Mouse (Mus musculus): ENCODE data around the gene Slc25a10.
A peak's percentile ranks its signal among the peaks of the same experiment; 100 is the strongest.

The Slc25a10 gene

GRCm38 (mm10) chr11:120484265-120484981, 7.2 kb upstream of the Slc25a10 start, which contains the start of gene Mrpl12:
Gene Mrpl12, plus strand, starts transcription at chr11:120484613.
- DNase-seq (ENCODE audit: low read depth, low spot score) = peak; percentile 89

- DNase-seq (ENCODE audit: low read depth, low spot score) = no peak
Measured at GRCm38 (mm10) chr11:120485251-120485650, 6.4 kb upstream of the Slc25a10 start.

- DNase-seq (ENCODE audit: low read depth, low spot score) = no peak
Measured at GRCm38 (mm10) chr11:120488516-120488915, 3.1 kb upstream of the Slc25a10 start.

DNA sequence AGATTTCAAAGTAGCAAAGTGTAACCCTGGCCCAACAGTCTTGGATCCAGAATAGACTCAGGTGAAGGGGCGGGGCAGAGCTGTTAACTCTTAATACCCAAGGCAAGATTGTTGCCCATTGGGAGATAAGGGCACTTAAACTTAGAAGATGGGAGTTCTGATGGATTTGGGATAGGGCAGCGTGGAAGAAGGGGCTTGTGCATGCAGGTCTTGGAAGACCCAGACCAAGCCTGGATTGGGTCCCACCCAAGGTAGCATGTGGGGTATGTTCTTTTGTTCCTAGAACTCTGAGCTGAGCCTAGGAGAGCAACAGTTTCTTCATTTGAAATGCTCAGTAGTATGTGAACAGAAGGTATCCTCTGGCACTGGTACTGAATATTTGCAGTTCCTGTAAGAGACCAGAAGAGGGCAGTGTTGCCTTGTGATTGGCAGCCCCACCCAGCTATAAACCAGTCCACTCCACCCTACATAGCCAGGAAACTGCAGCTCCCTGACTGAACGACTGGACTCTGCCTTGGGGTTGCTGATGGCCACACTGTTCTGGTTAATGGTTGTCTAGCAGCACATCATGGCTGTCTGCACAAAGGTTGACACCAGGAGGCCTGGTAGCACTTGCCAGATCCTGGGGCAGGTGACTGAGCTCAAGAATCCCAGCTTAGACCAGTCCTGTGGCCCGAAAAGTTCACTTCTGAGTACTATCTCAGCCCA, 2.4 kb upstream of the Slc25a10 start:
- DNase-seq (ENCODE audit: low read depth, low spot score) = peak; percentile 78

DNA sequence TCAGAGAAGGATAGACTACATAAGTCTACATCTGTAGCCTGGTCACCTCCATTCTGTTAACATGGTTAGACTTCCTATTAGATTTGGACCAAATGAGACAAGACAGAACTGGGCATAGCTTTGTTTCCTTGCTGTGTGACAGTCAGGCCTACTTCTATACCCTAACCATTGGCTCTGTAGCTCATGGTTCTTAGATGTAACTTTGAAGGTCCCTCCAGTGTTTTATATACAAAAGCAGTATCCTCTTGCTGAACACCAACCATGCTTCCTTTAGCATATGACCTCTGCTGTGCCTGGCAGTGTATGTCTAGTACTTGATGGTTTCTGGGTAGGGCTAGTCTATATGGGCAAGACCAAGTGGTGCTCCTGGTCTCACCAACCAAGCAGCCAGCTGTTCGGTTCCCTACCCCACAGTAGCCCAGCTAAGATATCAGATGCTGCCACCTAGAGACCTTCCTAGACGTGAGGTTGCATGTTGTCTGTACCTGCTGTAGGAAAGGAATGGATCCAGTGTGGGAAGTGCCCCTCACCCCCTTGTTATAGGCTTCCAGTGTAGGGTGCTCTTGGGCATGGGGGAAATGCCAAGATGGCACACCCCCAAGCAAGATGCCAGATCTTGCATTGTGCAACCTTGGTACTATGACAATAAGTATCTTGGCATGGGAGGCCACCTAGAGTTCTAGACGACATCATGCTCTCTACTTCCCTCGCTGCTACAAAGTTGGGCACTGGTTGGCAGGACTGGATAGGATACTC, 1.2 kb upstream of the Slc25a10 start:
- DNase-seq (ENCODE audit: low read depth, low spot score) = no peak

DNA sequence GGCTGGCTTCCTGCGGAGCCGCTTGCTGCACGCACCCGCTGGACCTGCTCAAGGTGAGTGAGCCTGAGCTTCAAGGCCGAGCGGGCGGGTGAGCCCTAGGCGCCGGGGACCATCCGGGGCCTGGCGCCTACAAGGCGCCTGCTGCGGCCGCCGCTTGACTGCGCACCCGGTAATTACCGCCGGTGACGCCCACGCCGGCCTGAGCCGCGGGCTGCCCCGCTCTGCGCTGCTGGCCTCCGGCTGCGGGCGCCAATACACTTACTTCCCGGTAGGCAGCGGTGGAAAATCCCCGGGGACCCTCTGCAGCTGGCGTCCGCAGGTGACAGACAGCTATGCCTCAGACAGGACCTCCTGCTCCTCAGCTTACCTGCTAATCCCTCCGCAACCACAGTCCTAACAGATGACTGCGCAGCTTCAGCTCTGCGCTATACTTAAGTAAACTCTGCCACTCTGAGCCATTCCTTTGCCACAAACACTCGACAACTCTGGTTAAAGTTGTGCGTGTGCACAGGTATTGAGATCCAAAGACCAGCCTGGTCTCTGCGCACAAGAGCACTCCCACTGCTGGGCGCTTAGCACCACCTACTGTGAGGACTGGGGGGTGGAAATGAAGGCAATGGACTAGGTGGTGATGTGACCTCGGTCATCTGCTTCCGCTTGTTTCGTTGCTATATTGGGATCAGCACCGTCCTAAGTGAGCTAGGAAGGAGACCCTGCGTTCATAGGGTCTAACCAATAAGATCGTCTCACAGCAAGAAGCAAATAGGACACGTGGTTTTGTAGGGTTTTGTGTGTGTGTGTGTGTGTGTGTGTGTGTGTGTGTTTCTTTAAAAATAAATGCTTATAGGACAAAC, 611 bp downstream of the Slc25a10 start:
- DNase-seq (ENCODE audit: low read depth, low spot score) = no peak

GRCm38 (mm10) chr11:120492878-120493203, 1.2 kb downstream of the Slc25a10 start:
- no peak for DNase-seq (ENCODE audit: low read depth, low spot score)

GRCm38 (mm10) chr11:120493351-120493750, 1.7 kb downstream of the Slc25a10 start:
- DNase-seq (ENCODE audit: low read depth, low spot score) = no peak

DNA sequence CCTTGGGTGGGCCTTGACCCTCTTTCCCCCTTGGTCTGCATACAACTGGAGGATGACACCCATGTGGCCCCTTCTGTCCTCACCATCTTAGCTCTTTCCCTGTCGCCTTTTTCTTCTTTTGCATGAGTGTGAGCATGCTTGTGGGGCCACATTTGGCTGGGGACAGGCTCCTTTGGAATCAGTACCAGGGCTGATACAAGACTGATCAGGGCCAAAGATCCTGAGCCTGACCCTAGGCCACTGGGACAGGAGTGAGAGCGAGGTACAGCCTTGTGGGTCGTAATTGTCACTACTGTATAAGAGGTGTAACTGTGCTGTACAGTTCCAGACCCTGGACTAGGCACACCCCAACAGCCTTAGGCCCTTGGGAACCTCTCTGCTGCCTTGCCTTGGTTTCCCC, 2.3 kb downstream of the Slc25a10 start:
- no peak for DNase-seq (ENCODE audit: low read depth, low spot score)

DNA sequence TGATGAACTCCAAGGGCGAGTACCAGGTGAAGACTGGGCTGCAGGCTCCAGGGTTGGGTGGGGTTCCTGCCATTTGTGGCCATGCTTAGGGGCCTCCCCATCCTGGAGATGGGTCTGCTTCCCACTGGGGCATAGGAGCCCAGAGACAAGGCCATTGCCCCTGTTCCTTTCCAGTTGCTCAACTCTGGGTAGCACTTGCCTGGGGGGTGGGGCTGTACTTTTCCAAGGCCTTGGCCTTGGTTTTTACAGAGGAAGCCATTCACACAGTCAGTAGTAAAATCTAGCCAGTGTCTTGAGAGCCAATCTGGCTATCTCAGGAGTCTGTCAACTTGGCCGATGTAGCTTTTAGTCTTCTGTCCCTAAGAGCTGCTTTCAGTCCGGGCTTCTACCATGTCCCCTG, 5.8 kb downstream of the Slc25a10 start:
- DNase-seq (ENCODE audit: low read depth, low spot score) = no peak

- DNase-seq (ENCODE audit: low read depth, low spot score) = no peak
Measured at GRCm38 (mm10) chr11:120498226-120498625, 6.6 kb downstream of the Slc25a10 start.

DNA sequence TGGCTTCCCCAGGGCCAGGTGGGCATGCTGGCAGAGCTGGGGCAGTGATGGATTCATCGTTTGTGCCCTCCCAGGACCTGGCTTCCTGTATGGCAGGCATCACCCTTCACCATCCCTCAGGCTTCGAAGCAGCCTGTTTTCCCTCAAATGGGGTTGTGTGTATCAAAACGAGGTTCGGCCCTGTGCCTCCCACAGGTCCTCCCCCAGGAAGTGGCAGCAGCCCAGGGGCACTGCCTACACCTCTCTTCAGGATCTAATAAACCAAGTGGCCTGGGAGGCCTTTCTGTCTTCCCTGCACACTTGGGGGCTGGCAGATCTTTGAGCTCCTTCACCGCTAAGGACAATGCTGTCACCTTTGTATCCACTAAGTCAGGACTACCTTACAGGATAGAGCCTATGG, 7.3 kb downstream of the Slc25a10 start:
- no peak for DNase-seq (ENCODE audit: low read depth, low spot score)

DNA sequence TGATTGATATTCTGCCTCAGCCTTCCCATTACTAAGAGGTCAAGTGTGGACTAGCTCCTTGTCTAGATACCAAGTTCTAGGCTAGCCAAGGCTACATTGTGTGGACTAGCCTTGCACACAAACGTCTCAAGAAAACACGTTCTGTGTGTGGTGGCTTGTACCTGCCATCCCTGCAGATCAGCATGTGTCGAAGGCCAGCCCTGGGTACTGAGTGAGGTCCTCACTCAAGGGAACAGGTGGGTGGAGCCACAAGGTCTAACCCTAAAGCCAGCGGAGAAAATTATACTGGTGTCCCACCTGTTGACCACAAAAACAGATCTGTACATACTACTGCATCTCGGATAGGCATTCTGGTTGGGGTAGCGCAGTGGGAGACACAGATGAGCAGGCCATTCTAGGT, 8.3 kb downstream of the Slc25a10 start:
- no peak for DNase-seq (ENCODE audit: low read depth, low spot score)

- DNase-seq (ENCODE audit: low read depth, low spot score) = no peak
Measured at GRCm38 (mm10) chr11:120500357-120500756, 8.7 kb downstream of the Slc25a10 start.

DNA sequence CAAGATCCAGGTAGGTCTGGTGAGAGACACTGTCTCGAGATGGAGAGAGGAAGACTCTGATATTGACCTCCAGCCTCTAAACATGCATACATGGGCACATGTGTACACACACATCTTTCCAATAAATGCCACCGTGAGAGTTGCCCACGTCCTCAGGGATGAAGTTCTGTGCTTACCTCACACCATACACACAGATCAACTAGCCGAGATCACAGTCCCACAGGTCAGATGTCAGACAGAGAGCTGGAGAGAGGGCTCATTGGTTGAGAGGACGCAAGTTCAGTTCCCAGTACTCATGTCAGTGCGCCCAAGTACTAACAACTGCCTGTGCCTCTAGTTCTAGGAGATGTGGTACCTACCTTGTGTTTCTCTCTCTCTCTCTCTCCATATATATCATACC, 9.4 kb downstream of the Slc25a10 start:
- no peak for DNase-seq (ENCODE audit: low read depth, low spot score)

DNA sequence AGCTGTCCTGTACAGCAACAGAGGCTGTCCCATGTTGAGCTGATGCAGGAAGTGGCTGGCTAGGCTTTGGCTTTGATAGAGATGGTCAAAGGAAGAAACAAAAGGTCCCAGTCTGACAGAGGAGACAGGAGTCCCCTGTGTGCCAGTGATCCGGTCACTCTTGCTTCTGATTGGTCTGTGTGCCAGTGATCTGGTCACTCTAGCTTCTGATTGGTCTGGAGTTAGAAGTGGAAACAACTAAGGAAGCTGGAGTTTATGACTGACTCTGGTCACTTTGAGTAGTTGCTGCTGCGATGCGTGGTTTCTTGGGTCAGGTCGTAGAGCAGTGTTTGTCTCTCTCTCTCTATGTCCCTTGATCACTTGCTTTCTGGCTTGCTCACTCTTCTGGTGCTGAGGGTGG, 10.1 kb downstream of the Slc25a10 start:
- DNase-seq (ENCODE audit: low read depth, low spot score) = no peak

- DNase-seq (ENCODE audit: low read depth, low spot score) = no peak
Measured at GRCm38 (mm10) chr11:120505661-120506060, 14.0 kb downstream of the Slc25a10 start.

DNA sequence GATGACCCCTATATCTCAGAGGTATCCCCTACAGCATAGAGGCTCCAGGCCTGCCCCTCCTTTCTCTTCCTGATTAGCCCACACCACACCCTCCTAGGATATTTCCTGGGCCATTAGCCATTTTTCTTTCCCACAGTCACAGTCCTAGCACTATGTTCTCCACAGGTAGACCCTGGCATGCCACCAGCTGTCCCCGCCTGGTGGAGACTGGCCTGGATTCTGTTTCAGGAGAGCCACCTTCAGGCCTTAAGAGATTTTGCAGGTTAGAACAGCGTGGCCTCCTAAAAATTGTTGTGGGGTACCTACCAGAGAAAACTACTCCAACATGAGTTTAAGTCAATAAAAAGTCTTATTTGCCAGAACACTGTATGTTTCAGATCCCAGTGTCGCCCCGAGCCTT, 15.3 kb downstream of the Slc25a10 start:
- DNase-seq (ENCODE audit: low read depth, low spot score) = no peak

DNA sequence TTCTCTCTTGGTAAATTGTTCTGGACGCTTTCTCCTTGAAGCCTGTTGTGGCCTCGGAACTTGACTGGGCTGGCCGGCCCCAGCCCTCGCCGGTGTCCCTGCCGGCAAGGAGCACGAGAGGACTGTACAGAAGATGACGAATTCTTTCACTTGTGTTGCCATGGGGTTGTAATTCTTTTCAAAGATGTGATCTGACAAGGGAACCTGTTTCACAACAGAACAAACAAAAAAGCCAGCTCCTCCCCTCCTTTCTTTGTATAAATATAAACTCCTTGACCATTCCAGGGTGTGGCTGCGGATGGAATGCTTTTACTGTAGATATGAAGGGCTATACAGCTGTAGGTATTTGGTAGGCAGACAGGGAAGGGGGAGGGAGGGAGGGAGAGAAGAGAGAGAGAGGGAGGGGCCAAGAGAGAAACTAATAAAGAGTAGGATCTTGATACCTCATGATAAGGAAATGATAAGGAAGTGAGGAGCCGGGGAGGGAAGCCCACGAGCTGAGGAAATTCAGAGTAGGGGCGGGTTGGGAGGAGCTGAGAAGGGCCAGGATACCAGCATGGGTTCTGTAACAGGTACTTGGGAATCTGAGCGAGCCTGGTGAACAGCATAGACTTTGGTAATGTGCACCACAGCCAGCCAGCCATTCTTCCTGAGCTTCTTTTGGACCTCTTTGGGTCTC, 16.1 kb downstream of the Slc25a10 start:
- DNase-seq (ENCODE audit: low read depth, low spot score) = no peak

DNA sequence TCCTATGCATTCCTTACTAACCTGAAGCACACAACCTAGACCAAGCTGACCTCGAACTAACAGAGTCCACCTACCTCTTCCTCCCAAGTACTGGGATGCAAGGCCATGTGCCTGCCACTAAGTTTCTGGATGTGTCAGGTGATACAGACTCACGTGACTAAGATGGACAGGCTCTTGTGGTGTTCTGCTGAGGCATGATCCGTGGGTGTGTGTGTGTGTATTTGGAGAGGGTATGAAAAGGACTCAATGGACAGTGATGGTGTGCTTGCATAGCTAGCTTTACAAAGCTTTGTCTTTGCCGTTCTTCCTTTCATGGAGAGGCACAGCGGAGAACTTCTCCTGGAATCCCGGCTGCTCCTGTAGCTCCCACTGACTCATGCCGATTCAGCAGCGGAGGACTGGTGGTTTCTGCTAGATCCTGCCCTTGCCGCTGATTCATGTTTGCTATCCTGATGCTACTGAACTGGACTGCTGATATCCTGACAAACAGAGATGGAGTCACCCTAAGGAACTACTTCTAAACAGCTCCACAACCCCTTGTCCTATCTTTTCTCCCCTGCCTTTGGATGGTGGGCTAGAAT, 16.7 kb downstream of the Slc25a10 start:
- DNase-seq (ENCODE audit: low read depth, low spot score) = no peak

- DNase-seq (ENCODE audit: low read depth, low spot score) = no peak
Measured at GRCm38 (mm10) chr11:120509940-120510339, 18.3 kb downstream of the Slc25a10 start.

All from embryo, embryonic 11.5 days (tissue).